Mouse (Mus musculus) c-Kit-positive CD71-positive TER-119-positive erythroid progenitor cells, embryonic 14.5 days (primary cell): Measurements from ENCODE around the gene Trim54.

Source experiments
- DNase-seq: peaks from one replicate; pipeline ENCODE4 v3.0.0-alpha.2; 2013; ENCODE audit warnings: low spot score

The Trim54 gene

GRCm38 (mm10) chr5:31108000-31108490 is 8.5 kb upstream of the Trim54 start, which contains the start of gene Slc30a3:
TSS of gene Slc30a3 (minus strand) at chr5:31108237.
- DNase-seq = no peak

DNA sequence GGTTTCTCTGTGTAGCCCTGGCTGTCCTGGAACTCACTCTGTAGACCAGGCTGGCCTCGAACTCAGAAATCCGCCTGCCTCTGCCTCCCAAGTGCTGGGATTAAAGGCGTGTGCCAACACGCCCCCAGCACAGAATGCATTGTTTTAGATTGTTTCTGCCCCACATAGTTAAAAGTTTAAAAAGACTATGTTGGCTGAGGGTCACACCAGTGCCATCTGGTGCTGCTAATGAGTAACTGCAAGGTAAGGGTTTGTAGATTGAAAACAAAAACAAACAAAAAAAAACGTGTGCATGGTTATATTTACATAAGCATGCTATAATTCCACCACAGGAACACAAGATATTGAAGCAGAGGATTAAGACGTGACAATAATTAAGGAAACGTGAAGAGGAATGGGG is 5.7 kb upstream of the Trim54 start:
- no peak for DNase-seq

GRCm38 (mm10) chr5:31116912-31117311 is 400 bp downstream of the Trim54 start:
- DNase-seq = no peak

DNA sequence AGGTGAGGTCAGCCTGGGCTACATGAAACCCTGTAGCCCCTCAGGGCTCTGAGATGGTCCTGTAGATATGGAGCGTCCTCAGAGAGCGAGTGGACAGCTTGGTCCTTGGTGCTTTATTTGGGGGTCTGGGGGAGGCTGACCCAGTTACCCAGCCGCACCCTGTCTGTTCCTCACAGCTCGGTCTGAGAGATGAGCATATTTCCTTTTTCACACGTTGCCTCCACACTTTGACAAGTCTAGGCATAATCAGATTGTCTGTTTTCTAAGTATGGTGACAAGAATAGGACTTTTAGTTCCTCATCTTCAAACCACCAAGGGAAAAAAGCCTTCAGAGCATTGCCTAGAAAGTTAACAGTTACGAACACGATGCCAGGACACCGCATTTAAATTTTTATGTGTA is 4.6 kb downstream of the Trim54 start:
- DNase-seq = no peak

GRCm38 (mm10) chr5:31123481-31123880 is 7.0 kb downstream of the Trim54 start:
- no peak for DNase-seq

DNA sequence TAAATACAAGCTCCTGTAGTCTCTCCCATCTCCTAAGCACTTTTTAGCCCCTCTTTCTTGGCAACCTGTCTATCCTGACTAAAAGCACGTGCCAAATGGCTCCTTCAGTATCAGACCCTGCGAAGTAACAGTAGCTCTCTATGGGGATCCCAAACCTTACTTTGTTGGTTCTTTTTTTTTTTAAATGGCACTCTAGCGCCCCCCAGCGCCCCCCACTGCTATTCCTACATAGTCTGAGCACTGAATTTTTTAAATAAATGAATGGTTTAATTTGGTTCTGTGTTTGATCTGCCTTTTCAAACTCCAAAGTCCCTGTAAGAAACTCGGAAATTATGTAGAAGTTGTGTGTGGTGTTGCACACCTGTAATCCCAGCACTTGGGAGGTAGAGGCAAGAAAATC is 9.5 kb downstream of the Trim54 start:
- no peak for DNase-seq

- no peak for DNase-seq
Observed at GRCm38 (mm10) chr5:31136730-31137424, 20.4 kb downstream of the Trim54 start.

DNA sequence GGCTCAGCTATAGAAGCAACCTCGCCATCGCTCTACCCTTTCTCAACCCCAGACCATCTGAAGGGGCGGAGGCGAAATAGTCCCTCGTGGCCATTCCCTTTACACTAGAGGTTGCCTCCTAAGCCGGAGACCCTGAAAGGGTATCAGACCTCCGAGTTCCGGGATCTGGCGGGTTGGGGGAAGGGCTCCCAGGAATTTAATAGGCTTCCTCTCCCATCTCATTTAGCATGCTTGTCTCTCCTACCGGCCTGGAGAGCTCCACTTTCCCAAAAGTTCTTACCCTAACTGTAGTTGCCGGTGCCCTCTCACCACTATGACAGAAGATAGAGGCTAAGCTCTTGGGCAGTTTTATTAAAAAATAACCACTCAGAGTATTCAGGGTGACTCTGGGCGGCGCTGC is 21.1 kb downstream of the Trim54 start:
- DNase-seq = no peak

- DNase-seq = no peak
Observed at GRCm38 (mm10) chr5:31138241-31138967, 21.9 kb downstream of the Trim54 start, which contains the start of gene Ucn. TSS of gene Ucn (minus strand) at chr5:31138829.

- no peak for DNase-seq
Observed at GRCm38 (mm10) chr5:31138968-31139425, 22.5 kb downstream of the Trim54 start.

DNA sequence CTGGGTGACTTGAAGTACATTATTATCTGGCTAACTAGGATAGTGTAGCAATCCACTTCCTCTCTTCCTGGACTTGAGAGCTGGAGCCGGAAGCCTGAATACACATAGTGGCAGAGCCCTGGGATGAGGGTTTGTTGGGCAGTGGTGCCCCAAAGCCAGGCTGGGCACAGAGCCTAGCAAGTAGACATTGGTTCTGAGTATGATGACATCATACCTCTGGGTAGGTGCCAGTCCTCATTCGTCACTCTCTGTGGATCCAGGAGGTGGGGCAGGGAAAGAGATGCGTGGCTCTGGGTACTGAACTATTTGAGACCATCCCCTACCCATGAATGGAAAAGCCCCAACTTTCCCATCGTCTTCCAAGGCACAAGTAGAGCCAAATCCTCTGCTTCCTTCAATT is 33.3 kb downstream of the Trim54 start:
- DNase-seq = no peak

DNA sequence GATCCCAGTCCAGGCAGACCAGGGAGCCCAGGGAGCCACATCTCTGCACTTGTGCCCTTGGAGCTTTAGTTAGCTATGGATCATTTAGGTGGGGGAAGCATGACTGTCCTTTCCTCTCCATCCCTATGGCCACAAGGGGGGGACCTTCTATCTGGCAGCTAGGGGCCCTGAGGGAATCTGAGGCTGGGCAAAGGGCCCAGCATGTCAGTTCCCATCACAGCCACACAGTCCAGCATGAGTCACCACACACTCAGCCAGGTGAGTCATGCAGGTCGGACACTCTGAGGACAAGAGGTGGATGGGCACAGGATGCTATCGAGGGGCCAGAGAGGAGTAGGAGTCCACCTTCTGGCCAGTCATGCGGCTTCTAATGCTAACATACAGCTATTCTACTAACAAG is 35.2 kb downstream of the Trim54 start:
- no peak for DNase-seq

- DNase-seq = no peak
Observed at GRCm38 (mm10) chr5:31153516-31154151, 37.1 kb downstream of the Trim54 start.

GRCm38 (mm10) chr5:31154152-31154553 is 37.6 kb downstream of the Trim54 start, which contains the start of gene Mpv17:
TSS of gene Mpv17 (minus strand) at chr5:31154251.
- DNase-seq = peak; percentile 58

GRCm38 (mm10) chr5:31162462-31162861 is 46.0 kb downstream of the Trim54 start:
- DNase-seq = no peak

DNA sequence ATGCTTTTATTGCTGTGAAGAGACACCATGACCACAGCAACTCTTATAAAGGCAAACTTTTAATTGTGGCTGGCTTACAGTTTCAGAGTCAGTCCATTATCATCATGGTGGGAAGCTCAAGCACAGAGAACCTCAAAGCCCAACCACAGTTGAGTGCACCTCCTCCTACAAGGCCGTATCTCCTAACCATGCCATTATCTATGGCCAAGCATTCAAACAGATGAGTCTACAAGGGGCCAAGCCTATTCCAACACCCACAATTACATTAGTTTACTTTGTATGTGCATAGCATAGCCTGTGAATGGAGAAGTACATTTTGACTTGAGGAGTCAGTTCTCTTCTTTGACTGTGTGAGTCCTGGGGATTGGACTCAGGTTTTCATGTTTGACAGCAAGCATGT is 48.4 kb downstream of the Trim54 start:
- DNase-seq = no peak

DNA sequence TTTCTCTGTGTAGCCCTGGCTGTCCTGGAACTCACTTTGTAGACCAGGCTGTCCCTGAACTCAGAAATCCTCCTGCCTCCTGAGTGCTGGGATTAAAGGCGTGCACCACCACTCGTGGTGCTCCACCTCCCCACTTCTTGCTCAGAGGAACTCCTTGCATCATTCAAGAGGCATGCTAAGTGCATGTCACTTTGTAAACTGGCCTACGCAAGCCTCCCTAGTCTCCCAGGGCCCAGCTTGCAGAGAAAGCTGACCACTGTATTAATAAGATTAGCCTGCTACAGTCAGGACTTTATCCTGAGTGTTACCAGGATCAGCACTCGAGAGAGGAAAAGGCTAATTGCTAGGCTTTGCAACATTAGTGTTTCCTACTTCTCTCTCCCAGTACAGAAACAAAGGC is 52.1 kb downstream of the Trim54 start:
- no peak for DNase-seq

- DNase-seq = peak; percentile 57
Observed at GRCm38 (mm10) chr5:31179301-31179765, 62.8 kb downstream of the Trim54 start.

DNA sequence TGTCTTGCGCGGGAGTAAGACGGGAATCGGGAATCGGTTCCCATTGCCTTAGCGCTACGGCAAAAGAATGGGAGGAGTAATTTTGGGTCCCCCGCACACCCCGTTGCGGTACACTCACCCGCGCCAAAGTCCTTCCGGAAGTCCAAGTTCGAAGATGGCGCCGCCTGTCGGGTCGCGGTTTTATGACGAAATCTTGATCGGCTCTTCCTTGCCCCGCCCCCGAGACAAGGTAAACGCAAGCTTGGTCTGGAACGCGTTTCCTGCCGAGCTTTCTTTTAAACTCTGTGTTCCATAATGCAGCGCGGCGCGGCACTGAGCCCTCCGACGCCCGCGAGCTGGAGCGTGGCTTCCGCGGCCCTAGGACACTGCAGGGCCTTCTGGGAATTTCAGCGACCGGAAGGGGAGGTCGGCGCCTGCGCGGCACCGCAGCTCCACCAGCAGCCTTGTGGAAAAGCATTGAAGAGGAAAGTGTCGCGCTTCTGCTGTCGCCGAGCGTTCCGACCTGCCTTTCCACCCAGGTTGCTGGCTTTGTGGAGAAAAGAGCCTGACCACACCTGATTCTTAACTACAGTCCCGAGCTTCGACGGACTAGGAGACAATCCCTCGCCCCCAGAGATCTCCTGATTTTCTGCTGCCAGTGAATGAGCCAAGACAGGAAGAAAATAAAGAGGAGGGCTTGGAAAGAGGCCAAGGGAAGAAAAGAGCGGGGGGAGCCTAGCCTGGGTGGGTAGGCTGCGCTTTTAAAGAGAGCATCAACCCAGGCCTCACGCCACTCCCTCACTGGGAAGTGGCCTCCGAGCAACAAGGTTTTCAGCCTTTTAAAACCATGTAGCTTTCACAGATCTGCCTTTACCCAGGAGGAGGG is 63.5 kb downstream of the Trim54 start, which contains the start of the genes Gm29609 and Gtf3c2:
Gm29609 (minus strand) TSS at position 146 of the 865 bp plus-strand sequence.
Gtf3c2 (minus strand) TSS at position 379 of the 865 bp plus-strand sequence.
- peak; percentile 93 for DNase-seq

GRCm38 (mm10) chr5:31181183-31181770 is 64.8 kb downstream of the Trim54 start:
- DNase-seq = no peak

GRCm38 (mm10) chr5:31183678-31184077 is 67.2 kb downstream of the Trim54 start:
- peak; percentile 66 for DNase-seq
